Mouse (Mus musculus) adrenal gland, adult 18-20 months (tissue): ENCODE measurements around the gene Camk2g. TPM values are rescaled to one million over a fixed set of nuclear protein-coding genes. Genes with fewer than 3 reads are reported as not detected.
A peak's percentile ranks its signal among the peaks of the same experiment; 100 is the strongest.

Experiments used
- DNase-seq, 2 experiments: peaks; one replicate each; pipeline ENCODE4 v3.0.0; 2021 to 2022; ENCODE audit warnings: low spot score in 2 of 2
- total RNA-seq, 2 experiments: library from RNA; stranded (reverse); gene quantifications; 1 replicate in 1 of 2; 2 replicates in 1 of 2; pipeline ENCODE4 v1.2.3; 2021

Gene Camk2g
- total RNA-seq, 2 experiments from 2014 or later = 38.2 to 51.8 TPM

- no peak for DNase-seq
These were observed 5.7 kb downstream of the Camk2g start for GRCm38 (mm10) chr14:20788151-20788550.

GRCm38 (mm10) chr14:20786611-20787015 lies 7.3 kb downstream of the Camk2g start:
- DNase-seq = no peak

DNA sequence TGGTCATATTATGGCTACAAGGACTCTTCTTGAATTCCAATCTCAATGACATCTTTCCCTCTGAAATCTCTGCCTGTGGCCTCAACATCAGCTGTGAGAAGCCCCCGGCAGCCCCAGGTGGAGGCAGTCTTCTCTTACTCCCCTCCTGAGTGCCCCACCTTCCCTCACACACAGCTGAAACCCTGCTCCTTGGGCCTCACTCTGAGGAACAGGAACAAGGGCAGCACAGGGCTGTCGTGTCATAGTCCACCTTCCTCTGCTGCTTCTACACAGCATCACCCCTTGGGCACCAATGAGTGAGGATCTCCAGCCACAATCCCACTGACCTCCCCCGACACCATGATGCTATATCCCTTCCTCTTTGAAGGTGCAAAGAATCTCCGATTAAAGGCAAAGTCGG lies 7.9 kb downstream of the Camk2g start:
- no peak for DNase-seq

DNA sequence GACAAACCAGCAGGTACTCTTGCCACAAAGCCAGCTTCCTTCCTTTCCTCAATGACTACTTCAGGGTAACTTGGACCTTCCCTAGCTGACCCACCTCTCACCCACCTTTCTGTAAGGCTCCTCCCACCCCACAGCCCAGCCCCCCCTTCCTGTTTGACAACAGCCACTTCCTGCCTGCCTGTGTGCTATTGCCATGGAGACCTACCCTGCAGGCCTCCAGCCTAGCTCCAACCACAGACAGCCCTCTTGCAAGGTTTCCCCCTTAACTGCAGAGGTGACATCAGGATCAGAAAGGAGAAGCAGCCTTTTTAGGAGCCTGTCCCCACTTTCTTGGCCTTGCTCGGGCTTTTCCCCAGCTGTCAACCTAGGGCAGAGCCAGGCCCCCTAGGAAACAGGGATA lies 8.7 kb downstream of the Camk2g start:
- DNase-seq = peak in 1 of 2 experiments; percentile 2

- peak in 1 of 2 experiments; percentile 1 for DNase-seq
These were observed 9.2 kb downstream of the Camk2g start for GRCm38 (mm10) chr14:20784708-20785107.

DNA sequence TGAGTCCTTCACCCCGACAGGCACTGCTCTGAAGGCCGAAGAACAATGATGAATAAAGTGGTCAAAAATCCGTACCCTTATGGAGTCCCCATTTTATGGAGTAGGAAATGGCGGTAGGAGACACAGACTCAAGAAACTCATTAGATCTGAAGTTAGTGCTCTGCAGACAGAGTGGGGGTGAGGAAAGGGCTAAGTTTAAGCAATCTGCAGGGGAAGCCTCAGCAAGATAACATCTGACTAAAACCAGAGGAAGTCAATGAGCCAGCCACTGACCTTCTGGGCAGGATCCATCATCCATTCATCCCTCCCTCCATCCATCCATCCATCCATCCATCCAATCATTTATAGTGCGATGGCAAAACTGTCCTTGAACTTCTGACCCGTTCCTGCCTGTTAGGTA lies 10.4 kb downstream of the Camk2g start:
- DNase-seq = no peak

GRCm38 (mm10) chr14:20782860-20783259 lies 11.0 kb downstream of the Camk2g start:
- DNase-seq = no peak

- DNase-seq = no peak
These were observed 13.7 kb downstream of the Camk2g start for GRCm38 (mm10) chr14:20780217-20780616.

DNA sequence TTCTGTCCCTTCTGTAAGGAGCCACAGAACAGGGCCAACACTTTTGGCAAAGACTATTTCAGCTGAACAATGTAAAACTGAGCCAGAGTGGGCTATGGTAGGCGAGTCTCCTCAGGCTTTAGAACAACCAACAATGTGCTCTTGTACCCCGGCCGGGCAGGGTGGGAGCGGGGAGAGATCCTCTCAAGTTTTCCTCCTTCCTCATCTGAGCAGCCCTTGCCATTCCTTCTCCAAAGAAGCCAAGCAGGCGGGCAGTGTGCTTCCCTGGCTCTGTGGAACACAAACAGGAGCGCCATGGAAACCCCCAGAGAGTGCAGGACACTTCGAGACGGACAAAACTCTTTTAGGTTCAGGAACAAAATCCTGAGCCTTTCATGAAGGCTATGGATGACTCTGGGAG lies 15.4 kb downstream of the Camk2g start:
- no peak for DNase-seq

DNA sequence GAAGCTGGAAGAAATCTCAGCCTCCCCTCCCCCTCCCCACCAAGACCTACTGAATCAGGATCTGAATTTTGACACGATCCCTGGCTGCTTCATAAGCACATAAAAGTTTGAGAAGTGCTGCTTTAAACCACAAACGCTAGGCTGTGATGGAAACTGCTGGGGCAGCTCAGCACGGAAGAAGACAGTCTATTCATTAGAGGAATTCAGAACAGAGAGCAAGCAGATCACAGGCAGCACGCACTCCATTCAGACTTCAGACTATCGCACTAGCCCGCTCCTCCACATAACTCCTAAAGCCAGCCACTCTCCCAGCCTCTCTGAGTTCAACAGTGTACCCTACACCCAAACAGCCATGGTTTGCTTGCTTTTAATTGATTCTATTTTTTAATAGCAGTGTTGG lies 18.2 kb downstream of the Camk2g start:
- DNase-seq = no peak

- DNase-seq = peak in 1 of 2 experiments; percentile 5
These were observed 20.5 kb downstream of the Camk2g start for GRCm38 (mm10) chr14:20773410-20773809.

DNA sequence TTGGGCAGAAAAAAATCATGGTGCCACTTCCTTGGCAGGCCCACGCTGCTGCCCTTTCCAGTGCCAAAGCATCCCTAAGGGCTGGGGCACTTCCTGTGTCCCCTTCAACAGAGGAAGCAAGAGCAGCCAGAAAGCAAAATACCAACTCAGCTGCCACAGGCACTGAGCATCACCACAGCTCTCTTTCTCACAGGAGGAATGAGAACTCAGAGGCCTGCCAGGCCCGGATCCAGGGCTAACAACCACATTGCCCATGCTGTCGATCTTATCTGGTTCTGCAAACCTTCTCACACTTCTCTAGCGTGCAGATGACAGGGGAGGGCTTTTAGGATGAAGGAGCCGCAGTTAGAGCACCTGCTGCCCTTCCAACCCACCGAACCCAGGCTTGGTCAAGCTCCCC lies 21.1 kb downstream of the Camk2g start:
- no peak for DNase-seq

DNA sequence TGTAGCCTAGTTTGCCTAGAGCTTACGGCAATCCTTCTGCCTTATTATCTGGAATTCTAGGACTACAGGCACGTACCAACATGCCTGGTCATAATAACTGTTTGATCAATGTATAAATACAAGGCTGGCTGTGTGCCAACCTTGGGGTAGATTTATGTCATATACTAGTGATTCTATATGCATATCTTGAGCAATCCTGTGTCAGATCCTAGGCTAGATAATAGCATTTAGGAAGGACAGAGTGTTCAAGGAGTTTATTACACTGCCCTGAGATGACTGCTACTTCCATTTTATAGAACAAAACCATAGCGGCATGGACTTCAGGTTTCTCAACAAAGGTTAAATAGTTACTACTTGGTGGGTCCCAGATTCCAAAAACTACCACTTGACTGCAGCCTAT lies 21.9 kb downstream of the Camk2g start:
- no peak for DNase-seq

- no peak for DNase-seq
These were observed 25.3 kb downstream of the Camk2g start for GRCm38 (mm10) chr14:20768581-20768980.

DNA sequence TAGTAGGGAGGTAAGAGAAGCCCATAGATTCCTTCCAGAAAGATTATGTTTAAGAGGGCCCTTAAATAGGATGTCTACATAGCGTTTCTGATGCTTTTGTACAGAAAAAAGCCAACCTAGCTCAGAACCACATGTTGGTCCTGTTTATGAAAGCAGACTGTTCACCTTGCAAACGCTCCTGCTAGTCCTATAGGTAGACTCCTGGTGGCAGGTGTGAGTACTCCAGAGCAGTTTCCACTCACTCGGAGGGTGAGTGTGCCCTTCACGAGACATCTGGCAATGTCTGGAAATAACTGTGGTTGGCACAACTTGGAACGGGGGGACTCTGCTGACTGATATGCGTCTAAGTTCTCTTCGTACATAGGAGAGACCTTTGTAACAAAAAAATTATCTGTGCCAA lies 26.0 kb downstream of the Camk2g start:
- no peak for DNase-seq

DNA sequence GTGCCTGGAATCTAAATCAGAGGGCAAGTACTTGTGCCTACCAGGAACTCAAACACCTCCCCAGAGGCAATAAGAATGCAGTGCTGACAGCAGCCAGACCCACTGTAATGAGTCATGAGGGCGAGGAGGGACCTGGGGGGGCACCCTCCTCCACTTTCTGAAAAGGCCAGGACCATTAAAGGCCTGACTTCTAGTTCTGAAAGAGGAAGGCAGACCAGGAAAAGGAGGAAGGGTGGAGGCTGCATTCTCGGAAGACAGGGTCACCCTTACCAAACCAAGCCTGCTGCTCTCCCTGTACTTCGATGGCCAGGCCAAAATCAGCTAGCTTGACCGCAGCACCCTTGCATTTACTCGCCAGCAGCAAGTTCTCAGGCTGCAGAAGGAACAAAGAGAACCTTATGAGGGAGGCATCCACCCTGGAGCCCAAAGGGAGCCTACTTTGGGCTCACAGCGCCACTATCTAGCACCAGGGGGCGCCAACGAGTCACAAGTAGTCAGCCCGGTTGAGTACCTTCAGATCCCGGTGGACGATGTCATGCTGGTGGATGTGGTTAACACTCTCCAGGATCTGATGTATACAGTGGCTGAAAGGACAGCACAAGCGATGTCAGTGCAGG lies 28.1 kb downstream of the Camk2g start:
- peak; percentile 91 to 94 for DNase-seq

- DNase-seq = no peak
These were observed 28.9 kb downstream of the Camk2g start for GRCm38 (mm10) chr14:20764942-20765341.

DNA sequence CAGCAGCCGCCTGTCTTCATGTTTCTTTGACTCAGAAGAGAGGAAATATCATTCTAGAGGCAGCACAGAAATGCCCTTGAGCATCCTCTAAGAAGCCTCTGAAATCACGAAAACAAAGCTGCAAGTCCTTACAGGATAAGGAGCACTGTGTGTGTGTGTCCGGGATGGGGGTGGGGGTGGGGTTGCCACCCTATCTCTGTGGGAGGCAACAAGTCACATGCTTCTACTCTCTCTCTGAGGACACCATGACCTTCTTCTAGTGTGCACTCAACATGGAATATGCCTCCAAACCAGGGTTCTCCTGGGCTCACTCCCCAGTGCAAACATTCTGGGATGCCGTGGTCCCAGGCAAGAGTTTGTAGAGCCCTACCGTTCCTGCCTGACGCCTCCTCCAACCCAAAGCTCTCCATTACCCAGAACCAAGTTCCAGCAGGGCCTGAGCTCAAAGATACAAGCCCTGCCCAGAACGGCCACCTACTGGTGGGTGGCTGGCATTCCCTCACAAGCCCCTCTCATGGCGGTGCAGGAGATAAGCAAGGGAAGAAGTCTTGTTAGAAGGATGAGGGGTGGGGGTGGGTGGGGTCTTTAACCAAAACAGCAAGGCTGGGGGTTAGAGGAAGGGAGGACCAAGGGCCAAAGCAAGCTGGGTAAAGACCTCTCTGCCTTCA lies 35.0 kb downstream of the Camk2g start:
- no peak for DNase-seq

GRCm38 (mm10) chr14:20757370-20757907 lies 36.4 kb downstream of the Camk2g start:
- DNase-seq = no peak

GRCm38 (mm10) chr14:20753792-20754191 lies 40.1 kb downstream of the Camk2g start:
- DNase-seq = no peak

DNA sequence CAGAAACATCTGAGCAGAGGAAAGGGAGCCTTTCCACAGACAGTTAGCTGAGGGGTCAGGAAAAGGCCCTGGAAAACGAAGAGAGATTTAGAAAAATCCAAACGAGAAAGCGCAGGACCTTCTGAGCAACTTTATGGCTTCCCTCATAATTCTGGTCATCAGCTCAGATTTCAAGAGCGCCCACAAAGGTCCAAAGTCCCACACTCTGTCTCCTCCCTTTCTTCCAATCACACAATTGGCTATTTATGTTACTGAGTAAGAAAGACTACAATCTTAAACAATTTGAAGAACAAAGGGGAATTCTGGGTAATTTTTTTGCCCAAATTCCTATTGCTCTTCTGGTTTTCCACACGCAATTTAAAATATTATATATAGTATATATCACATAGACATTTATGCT lies 43.4 kb downstream of the Camk2g start:
- DNase-seq = no peak

DNA sequence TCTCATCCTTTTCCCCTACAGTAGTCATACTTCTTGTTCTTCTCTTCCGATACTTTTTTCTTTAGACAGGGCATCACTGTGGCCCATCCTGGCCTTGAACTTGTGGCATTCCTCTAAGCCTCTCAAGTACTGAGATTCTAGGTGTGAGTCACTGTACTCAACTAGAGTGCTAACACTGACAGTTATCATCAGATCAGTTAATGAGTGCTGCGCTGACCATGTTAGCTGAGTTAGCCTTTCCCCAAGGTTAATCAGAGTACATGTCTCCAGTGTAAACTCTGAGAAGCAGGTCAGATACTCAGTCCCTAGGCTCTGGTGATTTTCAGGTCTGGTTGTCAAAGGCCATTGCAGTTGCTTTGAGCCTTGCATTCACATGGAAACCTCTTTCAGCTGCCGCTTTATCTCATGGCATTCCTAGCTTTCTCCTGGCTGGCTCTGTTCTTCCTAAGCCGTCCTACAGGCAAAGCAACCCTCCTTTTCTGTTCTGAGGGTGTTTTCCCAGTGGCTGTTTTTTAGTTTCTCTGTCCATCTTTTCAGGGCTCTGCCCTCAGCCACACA lies 44.3 kb downstream of the Camk2g start:
- DNase-seq = no peak
